Mouse (Mus musculus) large intestine, adult 2 months (tissue): ENCODE results near the gene Anapc15. TPM values are rescaled to one million over a fixed set of nuclear protein-coding genes. Genes with fewer than 3 reads are reported as not detected.

ENCODE experiments used
- DNase-seq: peaks from one replicate; pipeline ENCODE4 v3.0.0-alpha.2; 2012; ENCODE audit warnings: low read depth, low spot score
- WGBS: fragments of 180-500 bp; shearing (Covaris S2); methylation state at CpG from one replicate; pipeline ENCODE4 v1.1.7; 2018; 5-methylcytosine and 5-hydroxymethylcytosine counted together
- polyA plus RNA-seq: library from polyadenylated mRNA; depleted of rRNA; stranded (reverse); fragments of >200 nt; gene quantifications from 2 replicates; pipeline ENCODE4 v1.2.3, GENCODE M21; 2012; rRNA removed

Anapc15 gene
- 46.4 and 67.7 TPM in 2 replicates for polyA plus RNA-seq

GRCm38 (mm10) chr7:101863415-101863814, at the start of gene Anapc15:
Gene Anapc15, plus strand, starts transcription at chr7:101863715.
- no peak for DNase-seq
- 54% methylated on average over 3 of the region's 3 CpGs for WGBS

- WGBS, result 6% methylated on average over 44 of the region's 45 CpGs
- DNase-seq, result no peak
Measured at GRCm38 (mm10) chr7:101817861-101818401, 45.6 kb upstream of the Anapc15 start, which contains the start of gene Phox2a. Gene Phox2a, plus strand, starts transcription at chr7:101818313.

GRCm38 (mm10) chr7:101820295-101821030, 43.1 kb upstream of the Anapc15 start:
- DNase-seq, result no peak

GRCm38 (mm10) chr7:101821571-101822501, 41.7 kb upstream of the Anapc15 start:
- DNase-seq, result no peak
- WGBS, result 2% methylated on average over 64 of the region's 71 CpGs

More at GRCm38 (mm10) chr7:101820295-101821030, 43.1 kb upstream of the Anapc15 start:
- WGBS, result 12% methylated on average over 35 of the region's 35 CpGs

GRCm38 (mm10) chr7:101822836-101823757, 40.4 kb upstream of the Anapc15 start:
- WGBS, result 46% methylated on average over 32 of the region's 32 CpGs
- DNase-seq, result no peak

GRCm38 (mm10) chr7:101823758-101824630, 39.5 kb upstream of the Anapc15 start:
- WGBS, result 74% methylated on average over 18 of the region's 18 CpGs
- DNase-seq, result no peak

- DNase-seq, result no peak
- WGBS, result 98% methylated on average over 3 of the region's 3 CpGs
Measured at GRCm38 (mm10) chr7:101830373-101830772, 33.1 kb upstream of the Anapc15 start.

- DNase-seq, result no peak
- WGBS, result 96% methylated on average over 8 of the region's 8 CpGs
Measured at GRCm38 (mm10) chr7:101831437-101831836, 32.1 kb upstream of the Anapc15 start.

- WGBS, result 88% methylated on average over 4 of the region's 4 CpGs
- no peak for DNase-seq
Measured at GRCm38 (mm10) chr7:101832372-101832771, 31.1 kb upstream of the Anapc15 start.

- no peak for DNase-seq
- 72% methylated on average over 5 of the region's 5 CpGs for WGBS
Measured at GRCm38 (mm10) chr7:101833352-101833751, 30.2 kb upstream of the Anapc15 start.

GRCm38 (mm10) chr7:101833916-101834584, 29.5 kb upstream of the Anapc15 start:
- no peak for DNase-seq
- WGBS, result 77% methylated on average over 3 of the region's 3 CpGs

- DNase-seq, result no peak
- WGBS, result 61% methylated on average over 3 of the region's 3 CpGs
Measured at GRCm38 (mm10) chr7:101834903-101835302, 28.6 kb upstream of the Anapc15 start.

GRCm38 (mm10) chr7:101835457-101836109, 27.9 kb upstream of the Anapc15 start:
- 34% methylated on average over 5 of the region's 5 CpGs for WGBS
- DNase-seq, result no peak

GRCm38 (mm10) chr7:101836271-101837153, 27.0 kb upstream of the Anapc15 start:
- under 1% methylated on average over 63 of the region's 63 CpGs for WGBS
- no peak for DNase-seq

- 1% methylated on average over 20 of the region's 20 CpGs for WGBS
- no peak for DNase-seq
Measured at GRCm38 (mm10) chr7:101837154-101837605, 26.3 kb upstream of the Anapc15 start.
